Mouse (Mus musculus): Measurements from ENCODE around the gene Olfr417. TPM values are rescaled to one million over a fixed set of nuclear protein-coding genes. Genes with fewer than 3 reads are reported as not detected.

The Olfr417 gene
- not detected in 2 replicates for polyA plus RNA-seq (2012; rRNA removed)

DNA sequence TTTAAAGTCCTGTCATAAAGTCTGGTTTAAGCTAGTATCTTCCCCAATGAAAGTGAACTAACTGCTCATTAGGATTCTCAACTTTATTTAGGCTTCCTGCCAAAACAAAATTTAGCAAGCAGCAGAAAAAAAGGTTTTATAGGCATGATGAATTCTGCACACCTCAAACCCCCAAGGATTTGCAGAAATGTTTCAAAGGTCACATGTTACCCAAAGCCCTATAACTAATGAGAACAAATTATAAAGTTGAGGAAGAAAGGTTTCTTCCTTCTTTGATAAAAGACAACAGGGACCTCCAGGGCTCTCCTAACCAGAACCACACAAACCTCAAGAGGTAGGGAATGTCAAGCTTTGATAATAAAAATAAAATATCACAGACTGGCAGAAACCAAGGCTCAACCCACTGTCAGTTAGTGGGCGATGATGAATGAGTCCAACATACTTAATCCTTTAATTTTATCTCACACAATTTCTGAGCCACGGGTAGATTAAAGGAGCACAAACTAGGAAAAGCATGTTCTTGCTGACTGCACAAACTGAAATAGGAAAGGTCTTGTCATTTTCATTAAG is at the start of gene Olfr417:
Olfr417 (plus strand) TSS at position 241 of the 570 bp plus-strand sequence.

DNA sequence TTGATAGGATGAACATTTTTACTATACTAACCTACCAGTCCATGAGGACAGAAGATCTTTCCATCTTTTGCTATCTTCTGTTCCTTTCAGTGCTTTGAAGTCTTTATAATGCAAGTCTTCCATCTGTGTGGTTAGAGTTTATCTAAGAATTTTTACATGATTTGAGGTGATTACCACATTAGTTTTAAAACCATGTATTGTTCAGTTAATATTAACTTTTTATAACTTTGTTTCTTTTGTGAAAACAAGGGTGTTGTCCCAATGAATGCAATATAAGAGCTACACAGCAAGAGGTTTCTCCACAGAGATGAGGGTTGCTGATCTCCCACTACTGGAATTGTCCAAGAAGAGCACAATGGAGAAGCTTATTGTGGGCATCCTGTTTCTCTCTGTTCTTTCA is 34.7 kb upstream of the Olfr417 start, which contains the start of gene Mptx1:
Mptx1 (plus strand) TSS at position 301 of the 400 bp plus-strand sequence.

DNA sequence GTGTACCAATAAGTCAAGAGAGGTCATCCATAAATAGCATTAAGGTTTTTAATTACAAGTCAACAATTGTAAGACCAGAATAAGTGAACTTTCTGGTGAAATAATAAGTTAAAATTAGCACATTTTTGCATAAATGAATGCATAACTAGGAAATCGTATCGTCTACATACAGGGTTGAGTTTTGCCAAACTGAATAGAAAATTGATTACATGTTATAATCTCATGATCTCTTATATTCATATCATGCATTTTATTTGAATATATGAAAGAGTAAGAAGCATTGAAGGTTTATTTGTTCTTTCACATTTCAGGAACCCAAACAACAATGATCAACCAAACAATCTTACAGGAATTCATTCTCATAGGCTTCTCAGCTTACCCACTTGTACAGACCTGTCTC is 25.8 kb downstream of the Olfr417 start, which contains the start of gene Olfr248:
Olfr248 (plus strand) TSS at position 301 of the 400 bp plus-strand sequence.

DNA sequence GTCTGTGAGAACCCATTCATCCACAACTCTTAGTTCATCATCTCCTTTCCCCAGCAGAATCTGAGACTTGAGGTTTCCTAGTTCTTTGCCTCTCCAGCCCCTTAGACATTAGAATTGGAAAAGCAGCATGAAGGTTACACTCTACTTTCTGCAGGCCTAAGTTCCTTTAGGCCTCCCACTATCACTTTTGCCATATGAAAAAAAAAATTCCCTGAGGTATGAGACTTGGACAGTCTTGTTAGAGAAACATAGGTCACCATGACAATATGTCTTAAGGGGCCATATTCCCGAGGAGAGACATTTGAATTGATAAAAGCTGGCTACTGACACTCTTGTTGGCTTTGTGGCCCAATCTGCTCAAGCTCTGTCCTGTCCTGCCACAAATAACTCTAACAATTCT is 58.8 kb downstream of the Olfr417 start, which contains the start of gene Olfr414:
Olfr414 (plus strand) TSS at position 301 of the 400 bp plus-strand sequence.

Other genes with a start within 250 kb of the Olfr417 start
- not detected in 2 replicates for gene Olfr231, start 244.0 kb upstream of the Olfr417 start, polyA plus RNA-seq (2012; rRNA removed)
- gene Olfr424, start 233.6 kb upstream of the Olfr417 start, polyA plus RNA-seq (2012; rRNA removed) = not detected in 2 replicates
- not detected in 2 replicates for gene Olfr420, start 209.5 kb upstream of the Olfr417 start, polyA plus RNA-seq (2012; rRNA removed)
- not detected in 2 replicates for gene Spta1, start 192.3 kb upstream of the Olfr417 start, polyA plus RNA-seq (2012; rRNA removed)
- gene Olfr419, start 113.1 kb upstream of the Olfr417 start, polyA plus RNA-seq (2012; rRNA removed) = not detected in 2 replicates
- not detected in 2 replicates for gene Mptx1, start 34.6 kb upstream of the Olfr417 start, polyA plus RNA-seq (2012; rRNA removed)
- not detected in 2 replicates for gene Olfr248, start 25.9 kb downstream of the Olfr417 start, polyA plus RNA-seq (2012; rRNA removed)
- gene Olfr414, start 58.9 kb downstream of the Olfr417 start, polyA plus RNA-seq (2012; rRNA removed) = not detected in 2 replicates
- gene Olfr220, start 77.0 kb downstream of the Olfr417 start, polyA plus RNA-seq (2012; rRNA removed) = not detected in 2 replicates
- gene Fmn2, start 136.7 kb downstream of the Olfr417 start, polyA plus RNA-seq (2012; rRNA removed) = 0.61 and 0.89 TPM in 2 replicates